ENCODE assay signal across 16 mouse cellular contexts in the genomic region with DNA sequence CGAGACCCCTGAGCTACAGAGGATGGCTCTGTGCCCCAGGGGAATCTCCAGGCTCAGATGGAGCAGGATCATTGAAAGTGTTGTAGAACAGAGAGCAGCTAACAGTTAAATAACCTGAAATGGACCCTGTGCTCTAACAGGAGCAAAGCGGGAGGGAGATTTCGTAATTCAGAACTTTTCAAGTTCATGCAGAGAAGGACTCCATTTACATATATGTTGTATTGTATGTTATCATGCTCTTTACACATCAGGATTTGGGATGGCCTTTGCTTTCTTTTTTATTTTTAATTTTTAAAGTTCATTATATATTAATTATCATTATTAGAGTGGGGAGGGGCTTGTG.
"Had no signal": no experiment of that assay in that cellular context is flagged by ENCODE, and none has a peak within 500 bp of the region (broad histone marks: within the 10 kb centered on the region; RNA-seq: fewer than 3 reads in every experiment).

No protein-coding gene starts in this region.

- H3K4me3 ChIP-seq: intestine, embryonic 15.5 days; layer of hippocampus, adult 2 months; limb, embryonic 12.5 days; lung, embryonic 15.5 days; midbrain, embryonic 10.5 days; myocyte; neural tube, embryonic 15.5 days had no signal

- H3K36me3 ChIP-seq: intestine, embryonic 15.5 days; limb, embryonic 12.5 days; lung, embryonic 15.5 days; midbrain, embryonic 10.5 days; neural tube, embryonic 15.5 days had no signal

- H3K4me2 ChIP-seq: intestine, embryonic 15.5 days; limb, embryonic 12.5 days; lung, embryonic 15.5 days; neural tube, embryonic 15.5 days had no signal

- DNase-seq: kidney, adult 18-20 months; kidney, postnatal 4 days; lung, postnatal 14 days; midbrain, embryonic 14.5 days; right cerebral cortex, adult 18-20 months; right cerebral cortex, postnatal 25 days; thymus, adult 18-20 months; thymus, postnatal 14 days had no signal

- H3K4me1 ChIP-seq: intestine, embryonic 15.5 days; limb, embryonic 12.5 days; lung, embryonic 15.5 days had no signal

- H3K9me3 ChIP-seq: intestine, embryonic 15.5 days; limb, embryonic 12.5 days; lung, embryonic 15.5 days; midbrain, embryonic 10.5 days; neural tube, embryonic 15.5 days had no signal

- ATAC-seq: intestine, embryonic 15.5 days had no signal

- H3K9ac ChIP-seq: intestine, embryonic 15.5 days; limb, embryonic 12.5 days; liver, embryonic 14.5 days; lung, embryonic 15.5 days; neural tube, embryonic 15.5 days had no signal

- H3K27me3 ChIP-seq: intestine, embryonic 15.5 days; limb, embryonic 12.5 days; lung, embryonic 15.5 days; neural tube, embryonic 15.5 days had no signal

- H3K27ac ChIP-seq: intestine, embryonic 15.5 days; layer of hippocampus, adult 2 months; limb, embryonic 12.5 days; liver, embryonic 14.5 days; lung, embryonic 15.5 days; midbrain, embryonic 10.5 days; neural tube, embryonic 15.5 days had no signal
